10 mouse cellular contexts compared by ENCODE assay signal in genomic region chr5:149611476-149612164, GRCm38 (mm10). TPM values are rescaled to one million over a fixed set of nuclear protein-coding genes. Genes with fewer than 3 reads are reported as not detected.
A peak's percentile ranks its signal among the peaks of the same experiment; 100 is the strongest.
DNase-seq lines count a peak whose midpoint lies in the region; ATAC-seq lines count a peak whose summit lies in the region.
"Had no signal": no experiment of that assay in that cellular context is flagged by ENCODE, and none has a peak within 500 bp of the region (broad histone marks: within the 10 kb centered on the region; RNA-seq: fewer than 3 reads in every experiment).

No protein-coding gene starts in this region.

- 0 out of 2 replicates have a peak, but pooled peaks cover 2% of the 10 kb centered on the region for H3K4me1 ChIP-seq in forebrain, embryonic 16.5 days (replicated peaks; ENCODE audit: control insufficient read depth, insufficient read depth, low read length)
- H3K4me1 ChIP-seq in intestine, embryonic 15.5 days (replicated peaks) = no peaks in the 10 kb centered on the region

- H3K4me2 ChIP-seq in forebrain, embryonic 16.5 days (ENCODE audit: low read length) = no peak overlapping the region
- no peak overlapping the region for H3K4me2 ChIP-seq in intestine, embryonic 15.5 days (replicated peaks)

- peak; percentile 24 for DNase-seq in gastrocnemius, adult 18-20 months (ENCODE audit: low spot score)
- no peak for DNase-seq in gastrocnemius, postnatal 36 days
- peak; percentile 62 for DNase-seq in Muller cell, postnatal 12 days (ENCODE audit: inconsistent ontology term)
- peak; percentile 13 to 37 for DNase-seq in kidney, postnatal 4 days
- DNase-seq in thymus, postnatal 14 days = no peak
- DNase-seq: liver, postnatal 0 days had no signal

- ATAC-seq in forebrain, embryonic 16.5 days = 0 out of 2 replicates have a peak, but pooled peaks have one; percentile 27
- no peak for ATAC-seq in intestine, embryonic 15.5 days
- no peak for ATAC-seq in megakaryocyte-erythroid progenitor cell, adult 5-6 weeks (replicated peaks; ENCODE audit: low FRiP score, low TSS enrichment, poor library complexity, severe bottlenecking)
- ATAC-seq: CD4-positive, CD25-positive, alpha-beta regulatory T cell, adult 4 months; liver, postnatal 0 days had no signal

- peaks cover 4% of the 10 kb centered on the region for H3K36me3 ChIP-seq in forebrain, embryonic 16.5 days (ENCODE audit: control insufficient read depth, insufficient read depth)
- H3K36me3 ChIP-seq in intestine, embryonic 15.5 days = no peaks in the 10 kb centered on the region

- H3K27me3 ChIP-seq in forebrain, embryonic 16.5 days (replicated peaks; ENCODE audit: control insufficient read depth, insufficient read depth, low read length) = no peaks in the 10 kb centered on the region
- H3K27me3 ChIP-seq in intestine, embryonic 15.5 days (replicated peaks) = no peaks in the 10 kb centered on the region

- H3K4me3 ChIP-seq in forebrain, embryonic 16.5 days (replicated peaks; ENCODE audit: low read length) = no peak overlapping the region
- H3K4me3 ChIP-seq in intestine, embryonic 15.5 days (replicated peaks) = no peak overlapping the region

- H3K9me3 ChIP-seq in forebrain, embryonic 16.5 days (ENCODE audit: control insufficient read depth, low read length) = no peaks in the 10 kb centered on the region
- no peaks in the 10 kb centered on the region for H3K9me3 ChIP-seq in intestine, embryonic 15.5 days

- peak overlapping the region; percentile 17; the same call in 1 of the 2 replicates for H3K27ac ChIP-seq in forebrain, embryonic 16.5 days (ENCODE audit: low read length)
- no peak overlapping the region for H3K27ac ChIP-seq in intestine, embryonic 15.5 days

- 63% methylated on average over 16 of the region's 16 CpGs for WGBS in forebrain, embryonic 16.5 days
- WGBS in intestine, embryonic 15.5 days = 46% methylated on average over 16 of the region's 16 CpGs

- H3K9ac ChIP-seq in forebrain, embryonic 16.5 days (replicated peaks; ENCODE audit: low read depth, low read length) = no peak overlapping the region
- H3K9ac ChIP-seq in intestine, embryonic 15.5 days = no peak overlapping the region
- H3K9ac ChIP-seq: liver, postnatal 0 days had no signal

- intact Hi-C loops in gastrocnemius, postnatal 36 days (cut with DNase I) = no loop called here

RNA-seq across cellular contexts. Expression of gene Hsph1, which starts 24.6 kb away (rescaled TPM):
- 10 to 100 TPM; 60.1 to 86.6 TPM for total RNA-seq in gastrocnemius, adult 18-20 months (2021)
- total RNA-seq in gastrocnemius, postnatal 36 days (2021) = 10 to 100 TPM; 47.0 to 70.4 TPM
- polyA plus RNA-seq in forebrain, embryonic 16.5 days (2015; fragmentation: Nextera tagmentation; extraction: Ambion mirVana) = 117 and 122 TPM in 2 replicates
- polyA plus RNA-seq in intestine, embryonic 15.5 days (2015; fragmentation: Nextera tagmentation; extraction: Ambion mirVana) = 54.8 and 56.8 TPM in 2 replicates
- 136 and 180 TPM in 2 replicates for total RNA-seq in megakaryocyte-erythroid progenitor cell, adult 5-6 weeks (2014; fragmentation: Nextera tagmentation)
- total RNA-seq in megakaryocyte-erythroid progenitor cell, adult 5-6 weeks (2017) = 91.7 and 104 TPM in 2 replicates

Comparison
In these comparisons a context has a peak if more than half of its experiments do, and no peak if none do; other contexts are left out.
1. DNase-seq: peak in gastrocnemius, adult 18-20 months (single experiment), Muller cell, postnatal 12 days (single experiment) and kidney, postnatal 4 days (2 of 2); none in gastrocnemius, postnatal 36 days (0 of 2) and thymus, postnatal 14 days (single experiment).